14 mouse cellular contexts compared by ENCODE assay signal in genomic region chr1:170034961-170035360, GRCm38 (mm10).
"Had no signal": no experiment of that assay in that cellular context is flagged by ENCODE, and none has a peak within 500 bp of the region (broad histone marks: within the 10 kb centered on the region; RNA-seq: fewer than 3 reads in every experiment).

No protein-coding gene starts in this region.

- H3K9me3 ChIP-seq: kidney, embryonic 15.5 days; limb, embryonic 15.5 days; liver, embryonic 15.5 days; lung, embryonic 15.5 days; midbrain, embryonic 10.5 days; neural tube, embryonic 15.5 days had no signal

- H3K9ac ChIP-seq: kidney, embryonic 15.5 days; limb, embryonic 15.5 days; liver, embryonic 15.5 days; lung, embryonic 15.5 days; neural tube, embryonic 15.5 days had no signal

- DNase-seq: kidney, adult 18-20 months; kidney, postnatal 14 days; layer of hippocampus, adult 9-11 months; layer of hippocampus, postnatal 36 days; midbrain, embryonic 14.5 days; thymus, postnatal 14 days had no signal

- H3K27me3 ChIP-seq: kidney, embryonic 15.5 days; limb, embryonic 15.5 days; liver, embryonic 15.5 days; lung, embryonic 15.5 days; neural tube, embryonic 15.5 days had no signal

- H3K4me3 ChIP-seq: kidney, embryonic 15.5 days; limb, embryonic 15.5 days; liver, embryonic 15.5 days; lung, embryonic 15.5 days; midbrain, embryonic 10.5 days; myocyte; neural tube, embryonic 15.5 days had no signal

- H3K27ac ChIP-seq: kidney, embryonic 15.5 days; limb, embryonic 15.5 days; liver, embryonic 15.5 days; lung, embryonic 15.5 days; midbrain, embryonic 10.5 days; neural tube, embryonic 15.5 days; stomach, postnatal 0 days had no signal

- H3K4me1 ChIP-seq: kidney, embryonic 15.5 days; limb, embryonic 15.5 days; liver, embryonic 15.5 days; lung, embryonic 15.5 days; midbrain, embryonic 10.5 days; neural tube, embryonic 15.5 days had no signal

- H3K4me2 ChIP-seq: kidney, embryonic 15.5 days; limb, embryonic 15.5 days; liver, embryonic 15.5 days; lung, embryonic 15.5 days; neural tube, embryonic 15.5 days had no signal

- H3K36me3 ChIP-seq: kidney, embryonic 15.5 days; liver, embryonic 15.5 days; lung, embryonic 15.5 days; midbrain, embryonic 10.5 days; neural tube, embryonic 15.5 days had no signal
